Mouse (Mus musculus) naive thymus-derived CD4-positive, alpha-beta T cell, adult 2 months (primary cell): ENCODE measurements around the gene Aff3.

Experiments
- DNase-seq: peaks from one replicate; pipeline ENCODE4 v3.0.0-alpha.2; 2011; ENCODE audit warnings: low read depth

Gene Aff3

GRCm38 (mm10) chr1:38489733-38490132, 175.0 kb downstream of the Aff3 start:
- DNase-seq, result no peak

GRCm38 (mm10) chr1:38488667-38489210, 176.0 kb downstream of the Aff3 start:
- DNase-seq, result no peak

- DNase-seq, result no peak
Observed at GRCm38 (mm10) chr1:38487884-38488283, 176.9 kb downstream of the Aff3 start.

GRCm38 (mm10) chr1:38483191-38483590, 181.6 kb downstream of the Aff3 start:
- DNase-seq, result no peak

GRCm38 (mm10) chr1:38478246-38478743, 186.5 kb downstream of the Aff3 start:
- no peak for DNase-seq

- no peak for DNase-seq
Observed at GRCm38 (mm10) chr1:38470817-38471216, 193.9 kb downstream of the Aff3 start.

GRCm38 (mm10) chr1:38470166-38470565, 194.6 kb downstream of the Aff3 start:
- no peak for DNase-seq

- DNase-seq, result no peak
Observed at GRCm38 (mm10) chr1:38467305-38468083, 197.3 kb downstream of the Aff3 start.

GRCm38 (mm10) chr1:38456719-38457269, 208.0 kb downstream of the Aff3 start:
- DNase-seq, result no peak

GRCm38 (mm10) chr1:38454921-38455320, 209.8 kb downstream of the Aff3 start:
- DNase-seq, result no peak

GRCm38 (mm10) chr1:38451367-38451766, 213.4 kb downstream of the Aff3 start:
- DNase-seq, result no peak

- no peak for DNase-seq
Observed at GRCm38 (mm10) chr1:38450677-38451076, 214.1 kb downstream of the Aff3 start.

- DNase-seq, result no peak
Observed at GRCm38 (mm10) chr1:38449816-38450478, 214.8 kb downstream of the Aff3 start.

- no peak for DNase-seq
Observed at GRCm38 (mm10) chr1:38448854-38449253, 215.9 kb downstream of the Aff3 start.

GRCm38 (mm10) chr1:38447581-38447980, 217.2 kb downstream of the Aff3 start:
- no peak for DNase-seq

- no peak for DNase-seq
Observed at GRCm38 (mm10) chr1:38446152-38446820, 218.5 kb downstream of the Aff3 start.

GRCm38 (mm10) chr1:38442887-38443286, 221.9 kb downstream of the Aff3 start:
- no peak for DNase-seq

- DNase-seq, result no peak
Observed at GRCm38 (mm10) chr1:38442479-38442878, 222.3 kb downstream of the Aff3 start.

GRCm38 (mm10) chr1:38441800-38442199, 223.0 kb downstream of the Aff3 start:
- no peak for DNase-seq

GRCm38 (mm10) chr1:38440471-38440815, 224.3 kb downstream of the Aff3 start:
- no peak for DNase-seq

- DNase-seq, result no peak
Observed at GRCm38 (mm10) chr1:38439751-38440470, 224.8 kb downstream of the Aff3 start.

GRCm38 (mm10) chr1:38438447-38438846, 226.3 kb downstream of the Aff3 start:
- DNase-seq, result no peak
